Mouse (Mus musculus): ENCODE data around the gene Ifnl3. TPM values are rescaled to one million over a fixed set of nuclear protein-coding genes. Genes with fewer than 3 reads are reported as not detected.

The Ifnl3 gene
- polyA plus RNA-seq, 1 experiment, result not detected

DNA sequence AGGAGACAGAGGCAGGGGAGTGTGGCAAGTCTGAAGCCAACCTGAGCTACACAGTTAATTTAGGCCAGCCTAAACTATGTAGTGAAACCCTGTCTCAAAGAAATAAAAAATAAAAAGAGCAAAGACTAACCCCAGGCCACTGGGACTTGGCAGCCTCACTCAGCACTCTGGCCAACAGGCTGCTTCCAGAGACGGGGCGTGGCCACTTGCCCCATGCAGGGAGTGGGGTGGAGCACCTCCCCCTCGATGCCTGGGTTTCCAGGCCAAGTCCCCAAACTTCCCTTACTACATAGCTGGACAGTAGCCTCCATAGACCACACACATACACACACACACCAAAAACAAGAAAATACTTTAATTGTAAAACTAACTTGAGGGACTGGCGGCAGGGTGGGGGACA is 35.9 kb downstream of the Ifnl3 start:
- Histone ChIP-seq H3K27me3 (ENCODE audit: control insufficient read depth, insufficient read depth, low read length) (no peaks in the 10 kb centered on the region), H3K4me3 (ENCODE audit: low read depth, low read length) (no peak overlapping the region), H3K27ac (ENCODE audit: insufficient read depth, low read depth, low read length) (no peak overlapping the region), H3K36me3 (ENCODE audit: control insufficient read depth, insufficient read depth, low read length) (peaks cover 45% of the 10 kb centered on the region), H3K4me1 (ENCODE audit: control insufficient read depth, insufficient read depth, insufficient read length, low read length) (peaks cover 3% of the 10 kb centered on the region)
- 40% methylated on average over 4 of the region's 4 CpGs for WGBS
- no peak for TF ChIP-seq CTCF (IDR thresholded peaks at IDR 0.05; ENCODE audit: extremely low read depth, insufficient read length, insufficient replicate concordance, low read depth, low read length)
- no peak for TF ChIP-seq POLR2A (IDR thresholded peaks at IDR 0.05; ENCODE audit: low read depth, low read length)

DNA sequence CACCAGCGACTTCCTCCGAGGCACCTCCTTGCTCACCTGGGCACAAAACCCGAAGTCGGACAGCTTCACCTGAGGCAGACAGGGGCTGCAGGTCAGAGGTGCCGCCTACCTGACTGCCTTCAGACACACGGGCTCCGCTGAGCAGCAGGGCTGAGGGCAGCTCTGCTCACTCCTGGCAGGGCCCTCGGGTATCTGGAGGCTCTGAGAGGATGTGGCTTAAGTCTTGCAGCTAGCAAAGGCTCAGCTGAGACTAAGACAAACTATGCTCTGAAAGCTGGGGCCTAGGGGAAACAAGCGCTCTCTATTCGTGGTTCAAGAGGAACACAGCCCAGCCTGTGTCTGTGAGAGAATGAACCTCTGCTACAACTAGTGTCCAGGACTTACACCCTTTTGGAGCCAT is 38.2 kb downstream of the Ifnl3 start:
- no peak overlapping the region for H3K4me3 ChIP-seq (ENCODE audit: low read depth, low read length)
- peaks cover 64% of the 10 kb centered on the region for H3K36me3 ChIP-seq (ENCODE audit: control insufficient read depth, insufficient read depth, low read length)
- H3K27ac ChIP-seq (ENCODE audit: insufficient read depth, low read depth, low read length), result no peak overlapping the region
- TF ChIP-seq POLR2A (IDR thresholded peaks at IDR 0.05; ENCODE audit: low read depth, low read length) (no peak), CTCF (IDR thresholded peaks at IDR 0.05; ENCODE audit: extremely low read depth, insufficient read length, insufficient replicate concordance, low read depth, low read length) (no peak)
- peaks cover 3% of the 10 kb centered on the region for H3K4me1 ChIP-seq (ENCODE audit: control insufficient read depth, insufficient read depth, insufficient read length, low read length)
- H3K27me3 ChIP-seq (ENCODE audit: control insufficient read depth, insufficient read depth, low read length), result no peaks in the 10 kb centered on the region
- WGBS, result 89% methylated on average over 10 of the region's 10 CpGs

DNA sequence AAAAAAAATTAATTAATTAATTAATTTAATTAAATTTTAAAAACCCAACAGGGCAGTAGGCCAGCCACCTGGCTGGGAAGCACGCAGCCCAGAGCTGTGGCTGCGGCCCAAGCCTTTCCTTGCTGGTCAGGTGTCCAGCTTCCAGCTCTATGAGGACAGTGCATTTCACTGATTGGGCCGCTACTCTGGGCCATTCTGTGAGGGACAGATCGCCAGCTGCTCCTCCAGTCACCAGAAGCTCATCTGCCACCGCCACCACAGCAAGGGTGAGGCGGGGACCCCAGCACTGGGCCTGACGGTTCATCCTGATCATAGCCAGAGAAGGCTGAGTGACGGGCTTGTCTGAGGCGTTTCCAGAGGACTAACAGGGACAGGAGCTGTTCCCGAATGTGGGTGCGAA is 39.3 kb downstream of the Ifnl3 start:
- no peak overlapping the region for H3K4me3 ChIP-seq (ENCODE audit: low read depth, low read length)
- H3K27ac ChIP-seq (ENCODE audit: insufficient read depth, low read depth, low read length), result no peak overlapping the region
- H3K36me3 ChIP-seq (ENCODE audit: control insufficient read depth, insufficient read depth, low read length), result peaks cover 75% of the 10 kb centered on the region
- no peak for TF ChIP-seq POLR2A (IDR thresholded peaks at IDR 0.05; ENCODE audit: low read depth, low read length)
- TF ChIP-seq CTCF (IDR thresholded peaks at IDR 0.05; ENCODE audit: extremely low read depth, insufficient read length, insufficient replicate concordance, low read depth, low read length), result no peak
- no peaks in the 10 kb centered on the region for H3K27me3 ChIP-seq (ENCODE audit: control insufficient read depth, insufficient read depth, low read length)
- H3K4me1 ChIP-seq (ENCODE audit: control insufficient read depth, insufficient read depth, insufficient read length, low read length), result no peaks in the 10 kb centered on the region
- WGBS, result 93% methylated on average over 11 of the region's 11 CpGs

DNA sequence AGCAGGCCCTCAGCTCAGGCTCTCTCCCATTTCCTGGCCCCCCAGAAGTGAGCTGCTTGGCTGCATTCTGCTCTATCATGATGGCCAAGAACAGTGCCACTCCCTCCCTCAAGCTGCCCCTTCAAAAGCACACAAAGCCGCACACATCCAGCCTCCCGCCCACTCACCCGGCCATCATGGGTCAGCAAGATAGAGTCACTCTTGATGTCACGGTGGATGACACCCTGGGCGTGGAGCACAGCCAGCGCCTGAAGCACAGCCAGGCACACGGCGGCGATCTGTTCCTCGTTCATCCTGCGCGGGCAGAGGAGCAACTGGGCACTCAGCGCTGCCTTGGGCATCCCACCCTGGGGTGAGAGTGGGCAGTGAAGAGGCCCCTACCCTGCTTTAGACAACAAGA is 39.7 kb downstream of the Ifnl3 start:
- no peaks in the 10 kb centered on the region for H3K4me1 ChIP-seq (ENCODE audit: control insufficient read depth, insufficient read depth, insufficient read length, low read length)
- peaks cover 79% of the 10 kb centered on the region for H3K36me3 ChIP-seq (ENCODE audit: control insufficient read depth, insufficient read depth, low read length)
- H3K27me3 ChIP-seq (ENCODE audit: control insufficient read depth, insufficient read depth, low read length), result no peaks in the 10 kb centered on the region
- TF ChIP-seq CTCF (IDR thresholded peaks at IDR 0.05; ENCODE audit: extremely low read depth, insufficient read length, insufficient replicate concordance, low read depth, low read length), result no peak
- no peak for TF ChIP-seq POLR2A (IDR thresholded peaks at IDR 0.05; ENCODE audit: low read depth, low read length)
- 91% methylated on average over 13 of the region's 13 CpGs for WGBS
- no peak overlapping the region for H3K27ac ChIP-seq (ENCODE audit: insufficient read depth, low read depth, low read length)
- no peak overlapping the region for H3K4me3 ChIP-seq (ENCODE audit: low read depth, low read length)

DNA sequence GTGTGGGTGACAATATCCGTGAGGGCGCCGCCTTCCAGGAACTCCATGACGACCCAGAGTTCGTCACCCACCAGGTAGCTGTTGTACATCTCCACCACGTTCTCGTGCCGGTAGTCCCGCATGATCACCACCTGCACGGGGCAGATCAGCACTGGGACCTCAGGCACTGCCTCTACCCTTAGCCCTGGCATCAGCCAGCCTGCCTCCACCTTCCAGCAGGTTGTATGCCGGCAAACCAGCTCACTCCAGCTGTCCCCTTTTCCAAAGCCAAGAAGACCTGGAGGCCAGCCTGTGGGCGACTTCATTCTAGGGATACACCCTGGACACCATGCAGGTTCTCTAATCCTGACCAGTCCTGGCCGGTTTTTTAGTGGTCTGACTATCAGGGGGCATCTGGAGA is 40.3 kb downstream of the Ifnl3 start:
- Histone ChIP-seq H3K27ac (ENCODE audit: insufficient read depth, low read depth, low read length) (no peak overlapping the region), H3K4me1 (ENCODE audit: control insufficient read depth, insufficient read depth, insufficient read length, low read length) (no peaks in the 10 kb centered on the region), H3K36me3 (ENCODE audit: control insufficient read depth, insufficient read depth, low read length) (peaks cover 82% of the 10 kb centered on the region), H3K4me3 (ENCODE audit: low read depth, low read length) (no peak overlapping the region), H3K27me3 (ENCODE audit: control insufficient read depth, insufficient read depth, low read length) (no peaks in the 10 kb centered on the region)
- 96% methylated on average over 13 of the region's 13 CpGs for WGBS
- TF ChIP-seq POLR2A (IDR thresholded peaks at IDR 0.05; ENCODE audit: low read depth, low read length) (no peak), CTCF (IDR thresholded peaks at IDR 0.05; ENCODE audit: extremely low read depth, insufficient read length, insufficient replicate concordance, low read depth, low read length) (no peak)

DNA sequence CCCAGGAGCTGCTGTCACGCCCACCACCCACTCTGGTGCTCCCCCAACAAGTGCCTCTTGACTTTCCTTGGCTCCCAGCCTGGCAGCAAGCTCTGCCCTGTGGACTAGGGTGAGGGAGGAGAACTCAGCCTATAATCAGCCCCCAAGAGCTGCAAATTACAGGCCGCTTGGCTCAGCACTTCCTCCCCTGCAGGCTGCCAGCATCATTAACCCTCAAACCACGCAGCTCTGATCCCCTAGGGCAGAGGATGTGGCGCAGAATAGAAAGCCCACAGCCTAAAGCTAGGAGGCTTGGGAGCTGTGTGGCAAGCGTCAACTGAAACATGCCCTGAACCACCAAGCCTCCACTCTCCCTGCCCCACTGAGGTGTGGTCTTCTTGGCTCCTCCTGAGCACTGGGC is 42.8 kb downstream of the Ifnl3 start:
- H3K27ac ChIP-seq (ENCODE audit: insufficient read depth, low read depth, low read length), result no peak overlapping the region
- no peaks in the 10 kb centered on the region for H3K27me3 ChIP-seq (ENCODE audit: control insufficient read depth, insufficient read depth, low read length)
- H3K4me3 ChIP-seq (ENCODE audit: low read depth, low read length), result no peak overlapping the region
- peaks cover 80% of the 10 kb centered on the region for H3K36me3 ChIP-seq (ENCODE audit: control insufficient read depth, insufficient read depth, low read length)
- WGBS, result 80% methylated on average over 5 of the region's 5 CpGs
- H3K4me1 ChIP-seq (ENCODE audit: control insufficient read depth, insufficient read depth, insufficient read length, low read length), result peaks cover 15% of the 10 kb centered on the region
- no peak for TF ChIP-seq CTCF (IDR thresholded peaks at IDR 0.05; ENCODE audit: extremely low read depth, insufficient read length, insufficient replicate concordance, low read depth, low read length)
- no peak for TF ChIP-seq POLR2A (IDR thresholded peaks at IDR 0.05; ENCODE audit: low read depth, low read length)

DNA sequence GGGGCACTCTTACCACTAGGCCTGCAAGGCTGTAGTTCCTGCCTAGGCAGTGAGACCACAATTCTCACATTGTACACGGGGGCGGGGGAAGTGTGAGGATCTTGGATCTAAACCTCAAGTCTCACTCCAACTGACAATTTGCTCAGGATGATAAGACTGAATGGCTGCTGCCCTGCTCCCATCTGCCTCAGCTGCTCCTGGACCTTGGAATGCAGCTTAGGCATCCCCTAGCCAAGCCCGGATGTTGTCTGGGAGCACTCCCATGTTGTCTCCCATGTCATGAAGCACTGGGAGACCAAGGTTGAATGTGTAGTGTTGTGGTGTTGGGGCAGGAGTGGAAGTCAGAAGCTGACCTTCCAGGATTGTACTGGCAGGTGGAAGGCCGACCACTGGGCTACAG is 44.9 kb downstream of the Ifnl3 start:
- H3K4me1 ChIP-seq (ENCODE audit: control insufficient read depth, insufficient read depth, insufficient read length, low read length), result peaks cover 35% of the 10 kb centered on the region
- TF ChIP-seq POLR2A (IDR thresholded peaks at IDR 0.05; ENCODE audit: low read depth, low read length) (no peak), CTCF (IDR thresholded peaks at IDR 0.05; ENCODE audit: extremely low read depth, insufficient read length, insufficient replicate concordance, low read depth, low read length) (no peak)
- H3K27ac ChIP-seq (ENCODE audit: insufficient read depth, low read depth, low read length), result no peak overlapping the region
- H3K36me3 ChIP-seq (ENCODE audit: control insufficient read depth, insufficient read depth, low read length), result peaks cover 64% of the 10 kb centered on the region
- WGBS, result 88% methylated on average over 4 of the region's 4 CpGs
- H3K4me3 ChIP-seq (ENCODE audit: low read depth, low read length), result no peak overlapping the region
- H3K27me3 ChIP-seq (ENCODE audit: control insufficient read depth, insufficient read depth, low read length), result no peaks in the 10 kb centered on the region

DNA sequence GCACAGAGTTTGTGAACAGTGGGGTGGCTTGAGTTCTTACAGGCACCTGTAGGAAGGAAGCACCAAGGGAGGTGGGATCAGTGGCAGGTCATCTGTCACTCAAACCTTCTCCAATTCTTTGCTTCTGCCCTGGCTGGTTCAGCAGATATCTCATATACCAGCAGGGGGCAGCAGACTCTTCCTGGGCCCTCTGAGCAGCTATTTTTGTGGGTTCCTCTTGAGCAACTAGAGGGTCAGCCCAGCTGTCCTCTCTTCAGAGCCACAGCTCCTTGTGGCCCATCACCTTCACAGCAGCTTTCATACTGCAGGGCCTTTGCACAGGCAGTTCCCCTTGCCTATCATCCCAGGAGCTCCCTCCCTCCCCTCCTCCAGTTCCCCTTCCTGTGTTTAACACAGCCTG is 45.6 kb downstream of the Ifnl3 start:
- Histone ChIP-seq H3K4me3 (ENCODE audit: low read depth, low read length) (no peak overlapping the region), H3K4me1 (ENCODE audit: control insufficient read depth, insufficient read depth, insufficient read length, low read length) (peaks cover 42% of the 10 kb centered on the region), H3K27me3 (ENCODE audit: control insufficient read depth, insufficient read depth, low read length) (no peaks in the 10 kb centered on the region), H3K27ac (ENCODE audit: insufficient read depth, low read depth, low read length) (no peak overlapping the region), H3K36me3 (ENCODE audit: control insufficient read depth, insufficient read depth, low read length) (peaks cover 57% of the 10 kb centered on the region)
- TF ChIP-seq POLR2A (IDR thresholded peaks at IDR 0.05; ENCODE audit: low read depth, low read length), result no peak
- peak; percentile 92; the same call in 1 of the 2 replicates for TF ChIP-seq CTCF (IDR thresholded peaks at IDR 0.05; ENCODE audit: extremely low read depth, insufficient read length, insufficient replicate concordance, low read depth, low read length)

All from small intestine, adult 2 months (tissue).